In the genomic region with DNA sequence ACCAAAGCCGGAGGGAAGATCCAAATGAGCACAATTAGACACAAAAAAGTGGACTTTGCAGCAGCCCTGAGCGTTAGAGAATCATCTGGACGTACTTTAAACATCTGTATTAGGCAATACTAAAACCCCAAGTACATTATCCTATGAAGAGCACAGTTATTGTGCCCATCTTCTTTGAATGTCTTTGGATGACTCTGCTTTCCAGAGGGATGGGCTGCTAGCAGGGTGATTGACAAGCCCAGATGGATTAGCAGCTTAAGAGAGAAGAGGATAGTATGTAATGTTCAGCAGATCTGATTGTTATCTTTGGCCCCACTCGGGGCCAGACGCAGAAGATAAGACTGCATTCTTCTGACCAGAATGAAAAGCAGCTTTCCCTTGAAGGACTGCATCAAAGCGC, we compare ENCODE assay signal across 26 mouse cellular contexts.
DNase-seq lines count a peak whose midpoint lies in the region; ATAC-seq and TF ChIP-seq lines count a peak whose summit lies in the region.
"Had no signal": no experiment of that assay in that cellular context is flagged by ENCODE, and none has a peak within 500 bp of the region (broad histone marks: within the 10 kb centered on the region; RNA-seq: fewer than 3 reads in every experiment).

No protein-coding gene starts in this region.

- TF ChIP-seq CTCF in lung, embryonic 14.5 days (IDR thresholded peaks at IDR 0.05; ENCODE audit: low read depth), result no peak

- no peak for DNase-seq in lung, embryonic 14.5 days
- no peak for DNase-seq in lung, postnatal 25 days (ENCODE audit: low spot score)
- DNase-seq in midbrain, embryonic 11.5 days (ENCODE audit: low spot score, missing footprints), result peak; percentile 73
- no peak for DNase-seq in cerebellum, adult 11 months
- DNase-seq: adrenal gland, adult 2 months; adrenal gland, postnatal 14 days; cerebellum, adult 11-12 months; cerebellum, adult 8-10 months; cerebellum, postnatal 10 days; gastrocnemius, postnatal 10 days; gastrocnemius, postnatal 36 days; heart, adult 2 months; heart, postnatal 14 days; heart, postnatal 4 days had no signal

- no peak overlapping the region for H3K4me2 ChIP-seq in forebrain, embryonic 13.5 days
- H3K4me2 ChIP-seq in forebrain, embryonic 16.5 days (ENCODE audit: low read length), result no peak overlapping the region
- H3K4me2 ChIP-seq in lung, embryonic 14.5 days, result no peak overlapping the region
- no peak overlapping the region for H3K4me2 ChIP-seq in midbrain, embryonic 11.5 days
- no peak overlapping the region for H3K4me2 ChIP-seq in midbrain, embryonic 13.5 days (replicated peaks)
- H3K4me2 ChIP-seq: heart, embryonic 13.5 days; hindbrain, embryonic 14.5 days had no signal

- no peaks in the 10 kb centered on the region for H3K9me3 ChIP-seq in forebrain, embryonic 13.5 days (replicated peaks)
- no peaks in the 10 kb centered on the region for H3K9me3 ChIP-seq in forebrain, embryonic 16.5 days (ENCODE audit: control insufficient read depth, low read length)
- H3K9me3 ChIP-seq in lung, embryonic 14.5 days (ENCODE audit: low read depth, low read length), result no peaks in the 10 kb centered on the region
- no peaks in the 10 kb centered on the region for H3K9me3 ChIP-seq in midbrain, embryonic 11.5 days (ENCODE audit: control insufficient read depth, low read length)
- no peaks in the 10 kb centered on the region for H3K9me3 ChIP-seq in midbrain, embryonic 13.5 days
- H3K9me3 ChIP-seq: forebrain, embryonic 10.5 days; G1E; heart, embryonic 10.5 days; heart, embryonic 13.5 days had no signal

- 0 out of 2 replicates have a peak, but pooled peaks have one; percentile 13 for ATAC-seq in forebrain, embryonic 13.5 days
- no peak for ATAC-seq in forebrain, embryonic 16.5 days
- ATAC-seq in lung, embryonic 14.5 days (ENCODE audit: insufficient read depth), result no peak
- ATAC-seq in midbrain, embryonic 11.5 days (ENCODE audit: low FRiP score), result peak; percentile 16; the same call in 1 of the 2 replicates
- ATAC-seq in midbrain, embryonic 13.5 days, result no peak
- ATAC-seq: hindbrain, postnatal 0 days; inflammation-experienced regulatory T-cells, adult 6 months; Patski had no signal

- no peaks in the 10 kb centered on the region for H3K27me3 ChIP-seq in forebrain, embryonic 13.5 days
- H3K27me3 ChIP-seq in forebrain, embryonic 16.5 days (replicated peaks; ENCODE audit: control insufficient read depth, insufficient read depth, low read length), result no peaks in the 10 kb centered on the region
- H3K27me3 ChIP-seq in lung, embryonic 14.5 days (ENCODE audit: insufficient read depth, low read length), result no peaks in the 10 kb centered on the region
- no peaks in the 10 kb centered on the region for H3K27me3 ChIP-seq in midbrain, embryonic 11.5 days (ENCODE audit: control insufficient read depth, insufficient read depth, low read length)
- H3K27me3 ChIP-seq in midbrain, embryonic 13.5 days, result no peaks in the 10 kb centered on the region
- H3K27me3 ChIP-seq: CH12.LX; heart, embryonic 13.5 days; Patski had no signal

- WGBS in forebrain, embryonic 13.5 days, result 62% methylated on average over 6 of the region's 6 CpGs
- 64% methylated on average over 6 of the region's 6 CpGs for WGBS in forebrain, embryonic 16.5 days
- 23% methylated on average over 6 of the region's 6 CpGs for WGBS in lung, embryonic 14.5 days
- WGBS in midbrain, embryonic 11.5 days, result 30% methylated on average over 6 of the region's 6 CpGs
- 30% methylated on average over 6 of the region's 6 CpGs for WGBS in midbrain, embryonic 13.5 days

- no peaks in the 10 kb centered on the region for H3K36me3 ChIP-seq in forebrain, embryonic 13.5 days (ENCODE audit: poor library complexity, severe bottlenecking)
- no peaks in the 10 kb centered on the region for H3K36me3 ChIP-seq in forebrain, embryonic 16.5 days (ENCODE audit: control insufficient read depth, insufficient read depth)
- no peaks in the 10 kb centered on the region for H3K36me3 ChIP-seq in lung, embryonic 14.5 days (ENCODE audit: insufficient read depth)
- no peaks in the 10 kb centered on the region for H3K36me3 ChIP-seq in midbrain, embryonic 11.5 days (ENCODE audit: control insufficient read depth, insufficient read depth, low read length)
- no peaks in the 10 kb centered on the region for H3K36me3 ChIP-seq in midbrain, embryonic 13.5 days
- H3K36me3 ChIP-seq: forebrain, embryonic 10.5 days; G1E; heart, embryonic 10.5 days; heart, embryonic 13.5 days had no signal

- peaks cover 21% of the 10 kb centered on the region for H3K4me1 ChIP-seq in forebrain, embryonic 13.5 days
- peaks cover 8% of the 10 kb centered on the region for H3K4me1 ChIP-seq in forebrain, embryonic 16.5 days (replicated peaks; ENCODE audit: control insufficient read depth, insufficient read depth, low read length)
- no peaks in the 10 kb centered on the region for H3K4me1 ChIP-seq in lung, embryonic 14.5 days (ENCODE audit: insufficient read depth)
- peaks cover 11% of the 10 kb centered on the region for H3K4me1 ChIP-seq in midbrain, embryonic 11.5 days (ENCODE audit: control insufficient read depth, insufficient read depth, low read length)
- H3K4me1 ChIP-seq in midbrain, embryonic 13.5 days (replicated peaks), result peaks cover 15% of the 10 kb centered on the region

- no peak overlapping the region for H3K4me3 ChIP-seq in forebrain, embryonic 13.5 days
- H3K4me3 ChIP-seq in forebrain, embryonic 16.5 days (replicated peaks; ENCODE audit: low read length), result no peak overlapping the region
- no peak overlapping the region for H3K4me3 ChIP-seq in lung, embryonic 14.5 days (ENCODE audit: low read depth, low read length)
- H3K4me3 ChIP-seq in midbrain, embryonic 11.5 days (ENCODE audit: low read depth, low read length), result no peak overlapping the region
- H3K4me3 ChIP-seq in midbrain, embryonic 13.5 days (replicated peaks), result no peak overlapping the region
- H3K4me3 ChIP-seq: forebrain, embryonic 10.5 days; heart, adult 2 months; heart, embryonic 10.5 days; heart, embryonic 13.5 days had no signal

- H3K27ac ChIP-seq in forebrain, embryonic 13.5 days, result no peak overlapping the region
- H3K27ac ChIP-seq in forebrain, embryonic 16.5 days (ENCODE audit: low read length), result no peak overlapping the region
- peak overlapping the region; percentile 36; the same call in 1 of the 2 replicates for H3K27ac ChIP-seq in lung, embryonic 14.5 days (ENCODE audit: low read depth)
- H3K27ac ChIP-seq in midbrain, embryonic 11.5 days (ENCODE audit: low read depth, low read length), result no peak overlapping the region
- no peak overlapping the region for H3K27ac ChIP-seq in midbrain, embryonic 13.5 days
- H3K27ac ChIP-seq: forebrain, embryonic 10.5 days; heart, adult 2 months; heart, embryonic 10.5 days; heart, embryonic 13.5 days; hindbrain, embryonic 14.5 days; hindbrain, postnatal 0 days had no signal

- no peak overlapping the region for H3K9ac ChIP-seq in forebrain, embryonic 13.5 days
- no peak overlapping the region for H3K9ac ChIP-seq in forebrain, embryonic 16.5 days (replicated peaks; ENCODE audit: low read depth, low read length)
- no peak overlapping the region for H3K9ac ChIP-seq in lung, embryonic 14.5 days
- no peak overlapping the region for H3K9ac ChIP-seq in midbrain, embryonic 11.5 days (ENCODE audit: low read length)
- H3K9ac ChIP-seq in midbrain, embryonic 13.5 days (replicated peaks), result no peak overlapping the region
- H3K9ac ChIP-seq: heart, embryonic 13.5 days; hindbrain, embryonic 14.5 days had no signal

Comparison
In these comparisons a context has a peak if more than half of its experiments do, and no peak if none do; other contexts are left out.
1. ATAC-seq: peak in forebrain, embryonic 13.5 days (single experiment) and midbrain, embryonic 11.5 days (single experiment); none in forebrain, embryonic 16.5 days (single experiment), lung, embryonic 14.5 days (single experiment) and midbrain, embryonic 13.5 days (single experiment).